Mouse (Mus musculus): ENCODE measurements at regions not wholly inside any gene's neighbourhood (a gene's known extent, or its start where the extent isn't known, plus 50 kb on each side); places are given as distances from the start of the nearest gene placed in this dataset.

- no peak for TF ChIP-seq E2F4 (IDR thresholded peaks at IDR 0.05; ENCODE audit: insufficient read depth)
- TF ChIP-seq MYOG (IDR thresholded peaks at IDR 0.05; ENCODE audit: control insufficient read depth in 1 of 3, insufficient read depth in 1 of 3, insufficient read length in 2 of 3, low read depth in 2 of 3), result no peak
- TF ChIP-seq REST (IDR thresholded peaks at IDR 0.05; ENCODE audit: insufficient read depth, insufficient read length), result no peak
- no peak for TF ChIP-seq POLR2AphosphoS2 (IDR thresholded peaks at IDR 0.05; ENCODE audit: insufficient read length, low read depth)
- no peak for TF ChIP-seq TCF12 (IDR thresholded peaks at IDR 0.05; ENCODE audit: insufficient read depth, poor library complexity, severe bottlenecking)
- no peak for TF ChIP-seq MAX (IDR thresholded peaks at IDR 0.05; ENCODE audit: low read depth)
- TF ChIP-seq POLR2A (IDR thresholded peaks at IDR 0.05; ENCODE audit: insufficient read length, low read depth), result no peak
- TF ChIP-seq MYOD1 (IDR thresholded peaks at IDR 0.05; ENCODE audit: control insufficient read depth in 1 of 3, insufficient read length in 2 of 3, low read depth in 2 of 3), result no peak
- no peak for TF ChIP-seq TCF3 (IDR thresholded peaks at IDR 0.05; ENCODE audit: insufficient read length, low read depth)
- no peak for TF ChIP-seq CEBPB (IDR thresholded peaks at IDR 0.05; ENCODE audit: insufficient read depth, poor library complexity, severe bottlenecking)
- TF ChIP-seq SRF (IDR thresholded peaks at IDR 0.05; ENCODE audit: control insufficient read depth, insufficient read length, low read depth), result no peak
- TF ChIP-seq USF1 (IDR thresholded peaks at IDR 0.05; ENCODE audit: low read depth), result no peak
- no peaks in the 10 kb centered on the region for H3K79me2 ChIP-seq (ENCODE audit: control insufficient read depth, insufficient read depth)
- H3ac ChIP-seq (ENCODE audit: control insufficient read depth, insufficient read length), result no peak overlapping the region
- H3K27me3 ChIP-seq (ENCODE audit: control insufficient read depth, insufficient read depth, insufficient read length), result no peaks in the 10 kb centered on the region
- H3K36me3 ChIP-seq (ENCODE audit: control insufficient read depth, insufficient read depth), result no peaks in the 10 kb centered on the region
- no peak overlapping the region for H3K4me2 ChIP-seq (ENCODE audit: low read depth)
- H3K4me3 ChIP-seq, result no peak overlapping the region
Measured at GRCm38 (mm10) chr3:148343256-148343632, 647.1 kb downstream of the Adgrl2 start.

GRCm38 (mm10) chr3:148339258-148339657 is 651.1 kb downstream of the Adgrl2 start:
- H3ac ChIP-seq (ENCODE audit: control insufficient read depth, insufficient read length), result no peak overlapping the region
- H3K36me3 ChIP-seq (ENCODE audit: control insufficient read depth, insufficient read depth), result no peaks in the 10 kb centered on the region
- H3K79me2 ChIP-seq (ENCODE audit: control insufficient read depth, insufficient read depth), result no peaks in the 10 kb centered on the region
- H3K4me3 ChIP-seq, result no peak overlapping the region
- no peaks in the 10 kb centered on the region for H3K27me3 ChIP-seq (ENCODE audit: control insufficient read depth, insufficient read depth, insufficient read length)
- H3K4me2 ChIP-seq (ENCODE audit: low read depth), result no peak overlapping the region
- TF ChIP-seq SRF (IDR thresholded peaks at IDR 0.05; ENCODE audit: control insufficient read depth, insufficient read length, low read depth) (no peak), TCF3 (IDR thresholded peaks at IDR 0.05; ENCODE audit: insufficient read length, low read depth) (no peak), USF1 (IDR thresholded peaks at IDR 0.05; ENCODE audit: low read depth) (no peak), MYOG (IDR thresholded peaks at IDR 0.05; ENCODE audit: control insufficient read depth in 1 of 3, insufficient read depth in 1 of 3, insufficient read length in 2 of 3, low read depth in 2 of 3) (no peak), TCF12 (IDR thresholded peaks at IDR 0.05; ENCODE audit: insufficient read depth, poor library complexity, severe bottlenecking) (no peak), REST (IDR thresholded peaks at IDR 0.05; ENCODE audit: insufficient read depth, insufficient read length) (no peak), MYOD1 (IDR thresholded peaks at IDR 0.05; ENCODE audit: control insufficient read depth in 1 of 3, insufficient read length in 2 of 3, low read depth in 2 of 3) (no peak), MAX (IDR thresholded peaks at IDR 0.05; ENCODE audit: low read depth) (no peak), E2F4 (IDR thresholded peaks at IDR 0.05; ENCODE audit: insufficient read depth) (no peak), CEBPB (IDR thresholded peaks at IDR 0.05; ENCODE audit: insufficient read depth, poor library complexity, severe bottlenecking) (no peak), POLR2A (IDR thresholded peaks at IDR 0.05; ENCODE audit: insufficient read length, low read depth) (no peak), POLR2AphosphoS2 (IDR thresholded peaks at IDR 0.05; ENCODE audit: insufficient read length, low read depth) (no peak)

GRCm38 (mm10) chr3:148336640-148337039 is 653.7 kb downstream of the Adgrl2 start:
- Histone ChIP-seq H3K27me3 (ENCODE audit: control insufficient read depth, insufficient read depth, insufficient read length) (no peaks in the 10 kb centered on the region), H3K79me2 (ENCODE audit: control insufficient read depth, insufficient read depth) (no peaks in the 10 kb centered on the region), H3K36me3 (ENCODE audit: control insufficient read depth, insufficient read depth) (no peaks in the 10 kb centered on the region), H3K4me3 (no peak overlapping the region), H3K4me2 (ENCODE audit: low read depth) (no peak overlapping the region), H3ac (ENCODE audit: control insufficient read depth, insufficient read length) (no peak overlapping the region)
- no peak for TF ChIP-seq REST (IDR thresholded peaks at IDR 0.05; ENCODE audit: insufficient read depth, insufficient read length)
- no peak for TF ChIP-seq POLR2AphosphoS2 (IDR thresholded peaks at IDR 0.05; ENCODE audit: insufficient read length, low read depth)
- TF ChIP-seq POLR2A (IDR thresholded peaks at IDR 0.05; ENCODE audit: insufficient read length, low read depth), result no peak
- TF ChIP-seq SRF (IDR thresholded peaks at IDR 0.05; ENCODE audit: control insufficient read depth, insufficient read length, low read depth), result no peak
- no peak for TF ChIP-seq MAX (IDR thresholded peaks at IDR 0.05; ENCODE audit: low read depth)
- TF ChIP-seq MYOG (IDR thresholded peaks at IDR 0.05; ENCODE audit: control insufficient read depth in 1 of 3, insufficient read depth in 1 of 3, insufficient read length in 2 of 3, low read depth in 2 of 3), result no peak
- TF ChIP-seq CEBPB (IDR thresholded peaks at IDR 0.05; ENCODE audit: insufficient read depth, poor library complexity, severe bottlenecking), result no peak
- TF ChIP-seq TCF3 (IDR thresholded peaks at IDR 0.05; ENCODE audit: insufficient read length, low read depth), result no peak
- no peak for TF ChIP-seq MYOD1 (IDR thresholded peaks at IDR 0.05; ENCODE audit: control insufficient read depth in 1 of 3, insufficient read length in 2 of 3, low read depth in 2 of 3)
- TF ChIP-seq E2F4 (IDR thresholded peaks at IDR 0.05; ENCODE audit: insufficient read depth), result no peak
- no peak for TF ChIP-seq USF1 (IDR thresholded peaks at IDR 0.05; ENCODE audit: low read depth)
- no peak for TF ChIP-seq TCF12 (IDR thresholded peaks at IDR 0.05; ENCODE audit: insufficient read depth, poor library complexity, severe bottlenecking)

GRCm38 (mm10) chr3:148336091-148336511 is 654.3 kb downstream of the Adgrl2 start:
- H3K4me3 ChIP-seq, result no peak overlapping the region
- no peaks in the 10 kb centered on the region for H3K36me3 ChIP-seq (ENCODE audit: control insufficient read depth, insufficient read depth)
- no peak overlapping the region for H3ac ChIP-seq (ENCODE audit: control insufficient read depth, insufficient read length)
- TF ChIP-seq MYOG (IDR thresholded peaks at IDR 0.05; ENCODE audit: control insufficient read depth in 1 of 3, insufficient read depth in 1 of 3, insufficient read length in 2 of 3, low read depth in 2 of 3) (no peak), POLR2AphosphoS2 (IDR thresholded peaks at IDR 0.05; ENCODE audit: insufficient read length, low read depth) (no peak), CEBPB (IDR thresholded peaks at IDR 0.05; ENCODE audit: insufficient read depth, poor library complexity, severe bottlenecking) (no peak), SRF (IDR thresholded peaks at IDR 0.05; ENCODE audit: control insufficient read depth, insufficient read length, low read depth) (no peak), USF1 (IDR thresholded peaks at IDR 0.05; ENCODE audit: low read depth) (no peak), MYOD1 (IDR thresholded peaks at IDR 0.05; ENCODE audit: control insufficient read depth in 1 of 3, insufficient read length in 2 of 3, low read depth in 2 of 3) (no peak), REST (IDR thresholded peaks at IDR 0.05; ENCODE audit: insufficient read depth, insufficient read length) (no peak), MAX (IDR thresholded peaks at IDR 0.05; ENCODE audit: low read depth) (no peak), POLR2A (IDR thresholded peaks at IDR 0.05; ENCODE audit: insufficient read length, low read depth) (no peak), E2F4 (IDR thresholded peaks at IDR 0.05; ENCODE audit: insufficient read depth) (no peak), TCF12 (IDR thresholded peaks at IDR 0.05; ENCODE audit: insufficient read depth, poor library complexity, severe bottlenecking) (no peak), TCF3 (IDR thresholded peaks at IDR 0.05; ENCODE audit: insufficient read length, low read depth) (no peak)
- H3K79me2 ChIP-seq (ENCODE audit: control insufficient read depth, insufficient read depth), result no peaks in the 10 kb centered on the region
- H3K27me3 ChIP-seq (ENCODE audit: control insufficient read depth, insufficient read depth, insufficient read length), result no peaks in the 10 kb centered on the region
- no peak overlapping the region for H3K4me2 ChIP-seq (ENCODE audit: low read depth)
